Mouse (Mus musculus) MEL (cell line): ENCODE results near the gene Mob3a.

Experiments used
- CHD1 ChIP-seq: IDR thresholded peaks from 2 replicates; pipeline ENCODE4 v1.6.1; 2012; ENCODE audit warnings: low read depth, mild to moderate bottlenecking, inconsistent platforms, low read length, improper control_type of control experiment
- CTCF ChIP-seq, 3 experiments: IDR thresholded peaks in 2 of 3; conservative IDR thresholded peaks in 1 of 3; 2 replicates each; pipeline ENCODE4 v1.5.1; 2011 to 2012; ENCODE audit warnings: low read length in 3 of 3, low read depth in 2 of 3, mild to moderate bottlenecking in 2 of 3, improper control_type of control experiment in 1 of 3, inconsistent platforms in 1 of 3, mixed read lengths in 1 of 3, moderate library complexity in 1 of 3; ENCODE audit not compliant: control insufficient read depth in 1 of 3, insufficient read depth in 1 of 3, poor library complexity in 1 of 3, severe bottlenecking in 1 of 3
- MAX ChIP-seq: IDR thresholded peaks from 2 replicates; pipeline ENCODE4 v1.6.1; 2011; ENCODE audit warnings: low read length, improper control_type of control experiment
- MXI1 ChIP-seq: IDR thresholded peaks from 2 replicates; pipeline ENCODE4 v1.6.1; 2011; ENCODE audit warnings: mild to moderate bottlenecking, low read depth, low read length, improper control_type of control experiment
- MYC ChIP-seq: IDR thresholded peaks from 2 replicates; pipeline ENCODE4 v1.6.1; 2011; ENCODE audit warnings: low read depth, mild to moderate bottlenecking, low read length, improper control_type of control experiment, moderate library complexity
- POLR2A ChIP-seq, 2 experiments: IDR thresholded peaks; 2 replicates each; pipeline ENCODE4 v1.6.1; 2011 to 2012; ENCODE audit warnings: low read length in 2 of 2, mild to moderate bottlenecking in 2 of 2, control low read depth in 1 of 2, improper control_type of control experiment in 1 of 2, low read depth in 1 of 2, moderate library complexity in 1 of 2; ENCODE audit not compliant: control insufficient read depth in 1 of 2, insufficient read depth in 1 of 2, poor library complexity in 1 of 2
- USF1 ChIP-seq: IDR thresholded peaks from 2 replicates; pipeline ENCODE4 v1.6.1; 2014; ENCODE audit warnings: low read depth, mild to moderate bottlenecking, inconsistent platforms, low read length, improper control_type of control experiment, moderate library complexity
- ZC3H11A ChIP-seq: IDR thresholded peaks from 2 replicates; pipeline ENCODE4 v1.6.1; 2012; ENCODE audit warnings: low read depth, mild to moderate bottlenecking, inconsistent platforms, low read length, improper control_type of control experiment

DNA sequence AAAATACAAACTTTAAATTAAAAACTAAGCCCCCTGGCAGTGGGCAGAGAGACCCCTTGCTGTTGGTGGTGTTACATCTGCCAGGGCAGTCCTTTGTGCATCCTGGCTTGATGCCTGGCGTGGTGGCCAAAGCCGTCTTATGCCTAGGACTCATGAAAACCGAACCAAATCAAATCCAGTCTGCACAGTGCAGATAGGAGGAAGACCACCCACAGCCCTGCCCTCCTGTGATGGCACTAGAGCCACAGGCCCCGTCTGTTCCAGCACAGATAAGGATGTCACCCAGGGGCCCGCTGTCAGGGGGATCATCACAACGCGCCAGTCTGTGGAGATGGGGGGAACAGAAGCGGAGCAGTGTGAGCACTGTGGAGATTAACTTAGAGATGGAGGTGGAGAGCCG lies 4.0 kb downstream of the Mob3a start:
- no peak for TF ChIP-seq CTCF (IDR thresholded peaks at IDR 0.05 in 2 of 3, conservative IDR thresholded peaks at IDR 0.05 in 1 of 3; ENCODE audit: control insufficient read depth in 1 of 3, insufficient read depth in 1 of 3, low read depth in 2 of 3, low read length in 3 of 3, poor library complexity in 1 of 3, severe bottlenecking in 1 of 3)
- peak in 1 of 2 experiments; percentile 41; a peak in 1 of 4 replicates for TF ChIP-seq POLR2A (IDR thresholded peaks at IDR 0.05; ENCODE audit: control insufficient read depth in 1 of 2, insufficient read depth in 1 of 2, low read depth in 1 of 2, low read length in 2 of 2, poor library complexity in 1 of 2)
- peak; percentile 11; the same call in 1 of the 2 replicates for TF ChIP-seq ZC3H11A
- TF ChIP-seq CHD1 = 0 out of 2 replicates have a peak, but pooled peaks have one; percentile 54
- peak; percentile 60; the same call in 1 of the 2 replicates for TF ChIP-seq MYC
- peak; percentile 72 for TF ChIP-seq MXI1
- peak; percentile 72 for TF ChIP-seq MAX
- 0 out of 2 replicates have a peak, but pooled peaks have one; percentile 12 for TF ChIP-seq USF1
